Mouse (Mus musculus) cortical plate, adult 2 months (tissue): ENCODE measurements around the gene Jarid2.

ENCODE experiments used
- CTCF ChIP-seq: fragments of 200-500 bp; IDR thresholded peaks from 2 replicates; pipeline ENCODE4 v1.5.1; 2011; ENCODE audit warnings: mild to moderate bottlenecking, control low read depth, low read length; ENCODE audit not compliant: insufficient read depth; ENCODE audit errors: extremely low read depth
- POLR2A ChIP-seq: fragments of 200-500 bp; IDR thresholded peaks from 2 replicates; pipeline ENCODE4 v1.6.1; 2011; ENCODE audit warnings: mild to moderate bottlenecking, low read length, control low read depth; ENCODE audit not compliant: insufficient read depth; ENCODE audit errors: extremely low read depth

DNA sequence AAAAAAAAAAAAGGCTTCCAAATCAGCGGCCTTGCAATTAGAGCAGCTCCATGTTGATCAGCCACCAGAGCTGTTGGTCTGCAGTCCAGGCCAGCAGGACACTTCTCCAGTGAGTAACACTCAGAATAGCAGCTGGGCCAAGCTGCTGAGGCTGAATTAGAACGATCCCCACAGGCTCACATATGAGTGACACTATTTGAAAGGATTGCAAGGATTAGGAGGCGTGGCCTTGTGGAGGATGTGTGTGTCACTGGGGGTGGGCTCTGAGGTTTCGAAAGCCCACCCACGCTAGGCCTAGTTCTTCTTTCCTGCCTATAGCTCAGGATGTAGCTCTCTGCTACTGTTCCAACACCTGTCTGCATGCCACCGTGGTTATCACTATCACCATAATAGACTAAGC is 226.5 kb downstream of the Jarid2 start:
- no peak for TF ChIP-seq POLR2A
- no peak for TF ChIP-seq CTCF
